Mouse (Mus musculus): ENCODE data around the gene Ccdc194.
A peak's percentile ranks its signal among the peaks of the same experiment; 100 is the strongest.

Ccdc194 gene

DNA sequence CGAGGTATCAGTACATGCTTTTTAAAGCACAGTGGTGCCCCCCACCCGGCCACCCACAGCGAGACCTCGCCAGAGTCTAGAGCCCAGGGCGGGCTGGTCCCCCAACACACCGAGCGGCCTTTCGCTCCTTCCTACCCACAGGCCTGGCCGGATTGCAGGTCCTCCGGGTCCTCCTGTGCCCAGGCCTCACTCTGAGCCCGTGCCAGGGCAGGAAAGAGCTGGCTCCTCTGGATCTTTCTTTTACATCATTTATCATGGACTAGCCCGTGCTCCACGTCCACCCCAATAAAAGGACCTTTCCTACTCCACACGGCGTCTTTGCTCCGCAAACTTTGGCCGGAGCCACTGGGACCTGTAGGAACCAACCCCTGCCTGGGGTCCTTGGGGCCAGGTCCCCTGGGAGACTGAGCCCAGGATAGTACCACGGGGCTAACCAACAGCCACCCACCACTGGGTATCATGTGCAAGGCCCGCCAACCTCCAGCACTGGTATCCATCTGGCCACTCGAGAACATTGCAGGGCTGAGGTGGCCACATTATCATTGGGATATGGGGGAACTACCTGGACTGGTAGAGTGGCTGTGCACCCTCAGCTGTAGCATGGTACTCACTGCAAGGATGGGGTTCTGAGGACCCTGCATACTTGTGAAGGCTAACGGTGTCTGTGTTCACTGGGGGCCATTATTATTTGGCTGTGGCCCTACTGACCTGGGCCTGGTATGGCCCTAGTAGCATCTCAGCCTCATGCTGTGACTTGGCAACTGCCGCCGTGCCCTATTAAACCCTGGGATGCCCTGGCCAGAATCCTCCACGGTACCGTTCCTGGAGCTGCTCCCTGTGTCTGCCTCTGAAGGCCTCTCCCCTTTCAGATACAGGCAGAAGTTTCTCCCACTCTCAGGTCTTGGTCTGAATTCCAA lies 50.5 kb downstream of the Ccdc194 start:
- DNase-seq: no peak

DNA sequence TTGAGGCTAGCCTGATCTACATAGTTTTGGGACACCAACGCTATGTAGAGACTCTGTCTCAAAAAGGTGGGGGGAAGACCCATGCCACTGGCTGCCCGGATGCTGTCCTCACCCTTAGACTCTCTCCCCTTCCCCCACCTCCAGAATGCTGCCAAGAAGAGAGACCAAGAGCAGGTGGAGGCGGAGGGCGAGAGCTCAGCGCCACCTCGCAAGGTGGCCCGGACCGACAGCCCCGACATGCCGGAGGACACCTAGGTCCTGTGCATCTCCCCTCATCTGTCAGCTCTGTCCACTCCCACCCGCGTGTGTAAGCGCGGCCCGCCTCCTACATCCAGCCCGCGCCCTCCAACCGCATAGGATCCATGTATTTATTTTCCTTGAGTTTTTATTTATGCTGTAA lies 51.2 kb downstream of the Ccdc194 start:
- no peak for DNase-seq

- peak; percentile 13 for DNase-seq
Measured at GRCm38 (mm10) chr8:71472601-71473386, 52.7 kb downstream of the Ccdc194 start.

- peak; percentile 16 for DNase-seq
Measured at GRCm38 (mm10) chr8:71471861-71472260, 53.6 kb downstream of the Ccdc194 start.

DNA sequence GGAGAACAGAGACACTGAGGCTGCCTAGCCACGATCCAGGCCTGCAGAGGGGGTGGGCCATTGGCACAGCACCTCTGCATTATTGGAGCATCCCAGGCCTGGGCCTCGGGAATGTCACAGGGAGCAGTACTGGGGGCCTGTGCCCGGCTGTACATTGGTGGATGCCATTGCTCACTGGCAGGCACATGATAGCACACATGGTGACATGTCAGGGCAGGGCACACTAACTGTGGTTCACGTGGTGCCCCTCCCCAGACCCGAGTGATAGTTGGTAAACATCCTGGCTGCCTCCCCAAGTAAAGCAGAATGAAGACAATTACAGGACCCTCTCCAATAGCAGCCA lies 54.6 kb downstream of the Ccdc194 start:
- DNase-seq: peak; percentile 23

DNA sequence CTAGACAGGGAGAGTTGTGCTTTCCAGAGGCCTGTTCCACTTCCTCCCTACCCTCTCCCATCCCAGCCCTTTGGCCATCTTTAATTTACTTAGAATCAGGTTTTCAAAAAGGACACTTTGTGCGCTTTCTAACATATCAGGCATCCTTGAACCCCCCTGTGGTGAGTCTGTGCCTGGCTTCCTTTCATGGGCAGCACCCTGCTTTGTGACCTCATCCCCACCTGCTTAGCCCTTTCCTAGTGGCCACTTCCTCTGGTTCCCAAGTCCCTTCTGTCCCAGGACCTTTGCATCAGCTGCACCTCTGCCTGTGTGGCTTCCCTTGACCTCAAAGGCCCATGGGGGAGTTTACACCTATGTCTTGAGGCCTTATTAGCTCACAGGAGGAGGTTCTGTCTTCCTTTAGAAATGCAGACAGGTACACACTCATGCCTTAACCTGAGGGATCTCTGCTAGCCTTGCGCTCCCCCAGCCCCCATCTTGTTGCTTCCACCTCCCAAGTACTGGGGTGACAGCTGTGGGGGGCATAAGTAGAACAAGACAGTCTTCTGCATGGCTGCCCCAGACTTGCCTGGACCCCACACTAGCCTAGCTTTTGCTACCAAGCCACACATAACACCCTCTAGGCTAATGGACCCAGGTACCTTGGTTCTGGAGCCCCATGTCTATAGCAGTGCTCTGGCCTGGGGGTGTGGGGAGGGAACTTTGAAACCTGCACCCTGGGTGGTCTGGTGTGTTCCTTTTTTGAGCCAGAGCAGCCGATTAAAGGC lies 55.2 kb downstream of the Ccdc194 start:
- DNase-seq: peak; percentile 47

All from cerebellum, adult 8-10 months (tissue).